Mouse (Mus musculus) bone marrow, adult 2 months (tissue): ENCODE measurements around the gene Rps6kb2.

Source experiments
- CTCF ChIP-seq: fragments of 200-500 bp; IDR thresholded peaks from 2 replicates; pipeline ENCODE4 v1.5.1; 2011; ENCODE audit warnings: low read length, control low read depth; ENCODE audit not compliant: control insufficient read depth, insufficient read depth
- POLR2A ChIP-seq: fragments of 200-500 bp; IDR thresholded peaks from 2 replicates; pipeline ENCODE4 v1.6.1; 2011; ENCODE audit warnings: low read depth, mild to moderate bottlenecking, control low read depth, low read length, borderline replicate concordance; ENCODE audit not compliant: control insufficient read depth

- TF ChIP-seq CTCF (no peak), POLR2A (no peak)
These were observed 9.9 kb downstream of the Rps6kb2 start, which contains the start of gene Ptprcap for GRCm38 (mm10) chr19:4153232-4153654.
